Mouse (Mus musculus): Measurements from ENCODE around the gene Cx3cl1. TPM values are rescaled to one million over a fixed set of nuclear protein-coding genes. Genes with fewer than 3 reads are reported as not detected.

Gene Cx3cl1
- total RNA-seq, 2 experiments from 2014 or later, result 0.38 to 7.5 TPM

- peak; percentile 78 for ATAC-seq (replicated peaks; ENCODE audit: low FRiP score, poor library complexity, severe bottlenecking)
These were observed 23.0 kb downstream of the Cx3cl1 start for GRCm38 (mm10) chr8:94794782-94795181.

GRCm38 (mm10) chr8:94800278-94800968, 28.6 kb downstream of the Cx3cl1 start:
- peak; percentile 44 for ATAC-seq (replicated peaks; ENCODE audit: low FRiP score, poor library complexity, severe bottlenecking)

GRCm38 (mm10) chr8:94801293-94802095, 29.7 kb downstream of the Cx3cl1 start:
- ATAC-seq (replicated peaks; ENCODE audit: low FRiP score, poor library complexity, severe bottlenecking), result peak; percentile 58; the same call in 1 of the 2 replicates

GRCm38 (mm10) chr8:94802375-94802774, 30.6 kb downstream of the Cx3cl1 start:
- no peak for ATAC-seq (replicated peaks; ENCODE audit: low FRiP score, poor library complexity, severe bottlenecking)

- no peak for ATAC-seq (replicated peaks; ENCODE audit: low FRiP score, poor library complexity, severe bottlenecking)
These were observed 31.7 kb downstream of the Cx3cl1 start for GRCm38 (mm10) chr8:94803551-94803950.

GRCm38 (mm10) chr8:94804546-94805340, 32.9 kb downstream of the Cx3cl1 start:
- ATAC-seq (replicated peaks; ENCODE audit: low FRiP score, poor library complexity, severe bottlenecking), result no peak

- ATAC-seq (replicated peaks; ENCODE audit: low FRiP score, poor library complexity, severe bottlenecking), result no peak
These were observed 34.0 kb downstream of the Cx3cl1 start for GRCm38 (mm10) chr8:94805811-94806210.

GRCm38 (mm10) chr8:94807506-94807905, 35.7 kb downstream of the Cx3cl1 start:
- ATAC-seq (replicated peaks; ENCODE audit: low FRiP score, poor library complexity, severe bottlenecking), result no peak

- ATAC-seq (replicated peaks; ENCODE audit: low FRiP score, poor library complexity, severe bottlenecking), result no peak
These were observed 36.6 kb downstream of the Cx3cl1 start for GRCm38 (mm10) chr8:94808372-94808771.

GRCm38 (mm10) chr8:94810153-94810552, 38.3 kb downstream of the Cx3cl1 start, which contains the start of gene Ccl17:
TSS of gene Ccl17 (plus strand) at chr8:94810453.
- no peak for ATAC-seq (replicated peaks; ENCODE audit: low FRiP score, poor library complexity, severe bottlenecking)

GRCm38 (mm10) chr8:94810855-94811254, 39.0 kb downstream of the Cx3cl1 start:
- no peak for ATAC-seq (replicated peaks; ENCODE audit: low FRiP score, poor library complexity, severe bottlenecking)

GRCm38 (mm10) chr8:94811654-94812053, 39.8 kb downstream of the Cx3cl1 start:
- ATAC-seq (replicated peaks; ENCODE audit: low FRiP score, poor library complexity, severe bottlenecking), result no peak

GRCm38 (mm10) chr8:94812645-94813098, 40.9 kb downstream of the Cx3cl1 start:
- ATAC-seq (replicated peaks; ENCODE audit: low FRiP score, poor library complexity, severe bottlenecking), result peak; percentile 70

- no peak for ATAC-seq (replicated peaks; ENCODE audit: low FRiP score, poor library complexity, severe bottlenecking)
These were observed 42.7 kb downstream of the Cx3cl1 start for GRCm38 (mm10) chr8:94814556-94814955.

GRCm38 (mm10) chr8:94817933-94818332, 46.1 kb downstream of the Cx3cl1 start:
- no peak for ATAC-seq (replicated peaks; ENCODE audit: low FRiP score, poor library complexity, severe bottlenecking)

- ATAC-seq (replicated peaks; ENCODE audit: low FRiP score, poor library complexity, severe bottlenecking), result no peak
These were observed 47.9 kb downstream of the Cx3cl1 start for GRCm38 (mm10) chr8:94819671-94820179.

GRCm38 (mm10) chr8:94820553-94820952, 48.7 kb downstream of the Cx3cl1 start:
- no peak for ATAC-seq (replicated peaks; ENCODE audit: low FRiP score, poor library complexity, severe bottlenecking)

- no peak for ATAC-seq (replicated peaks; ENCODE audit: low FRiP score, poor library complexity, severe bottlenecking)
These were observed 49.6 kb downstream of the Cx3cl1 start for GRCm38 (mm10) chr8:94821381-94821780.

- ATAC-seq (replicated peaks; ENCODE audit: low FRiP score, poor library complexity, severe bottlenecking), result peak; percentile 90
These were observed 51.1 kb downstream of the Cx3cl1 start for GRCm38 (mm10) chr8:94822637-94823560.
